Mouse (Mus musculus) liver, embryonic 13.5 days (tissue): ENCODE data around the gene Fads6. TPM values are rescaled to one million over a fixed set of nuclear protein-coding genes. Genes with fewer than 3 reads are reported as not detected.
A peak's percentile ranks its signal among the peaks of the same experiment; 100 is the strongest.

ENCODE experiments used
- ATAC-seq: fragments of 200-750 bp; cut with Nextera tagmentation; 2 replicates; pipeline ENCODE4 v1.8.0; 2017; ENCODE audit warnings: low read depth, mild to moderate bottlenecking, moderate number of reproducible peaks, moderate library complexity
- DNase-seq: peaks from one replicate; pipeline ENCODE4 v3.0.0; 2022
- H3K27ac ChIP-seq: fragments of 300-500 bp; sonication (generic); 2 replicates; pipeline ENCODE4 v1.5.1; 2015; ENCODE audit warnings: moderate library complexity, mild to moderate bottlenecking, inconsistent platforms
- H3K27me3 ChIP-seq: fragments of 300-500 bp; sonication (generic); 2 replicates; pipeline ENCODE4 v1.6.1; 2015; ENCODE audit warnings: mild to moderate bottlenecking, inconsistent platforms
- H3K36me3 ChIP-seq: fragments of 300-500 bp; sonication (generic); 2 replicates; pipeline ENCODE4 v1.6.1; 2015; ENCODE audit warnings: mild to moderate bottlenecking, inconsistent platforms
- H3K4me1 ChIP-seq: fragments of 300-500 bp; sonication (generic); replicated peaks from 2 replicates; pipeline ENCODE4 v1.6.1; 2015; ENCODE audit warnings: inconsistent platforms
- H3K4me2 ChIP-seq: fragments of 300-500 bp; sonication (generic); 2 replicates; pipeline ENCODE4 v1.6.1; 2015; ENCODE audit warnings: inconsistent platforms, mild to moderate bottlenecking, moderate library complexity
- H3K4me3 ChIP-seq: fragments of 300-500 bp; sonication (generic); replicated peaks from 2 replicates; pipeline ENCODE4 v1.5.1; 2015; ENCODE audit warnings: mild to moderate bottlenecking, inconsistent platforms
- H3K9ac ChIP-seq: fragments of 300-500 bp; sonication (generic); 2 replicates; pipeline ENCODE4 v1.6.1; 2015; ENCODE audit warnings: mild to moderate bottlenecking, inconsistent platforms
- H3K9me3 ChIP-seq: fragments of 300-500 bp; sonication (generic); replicated peaks from 2 replicates; pipeline ENCODE4 v1.6.1; 2016; ENCODE audit warnings: inconsistent platforms
- WGBS: fragments of 180-500 bp; shearing (Covaris S2); methylation state at CpG from one replicate; pipeline ENCODE4 v1.1.7; 2015; ENCODE audit not compliant: insufficient replicate concordance; 5-methylcytosine and 5-hydroxymethylcytosine counted together
- polyA plus RNA-seq: library from polyadenylated mRNA; unstranded; fragments of >200 nt; fragmentation: Nextera tagmentation; extraction: Ambion mirVana; gene quantifications from 2 replicates; pipeline ENCODE4 v1.2.1, GENCODE M21; 2015

The Fads6 gene
- 2.0 and 2.2 TPM in 2 replicates for polyA plus RNA-seq

GRCm38 (mm10) chr11:115297214-115297826, at the start of gene Fads6:
TSS of gene Fads6 (minus strand) at chr11:115297663.
- peak; percentile 64 for ATAC-seq
- peak within 1 kb of the TSS; percentile 39 for H3K27ac ChIP-seq
- peaks cover 4% of the 10 kb centered on the region; the same call in 1 of the 2 replicates for H3K36me3 ChIP-seq
- 1% methylated on average over 44 of the region's 44 CpGs for WGBS
- DNase-seq, result peak; percentile 22
- H3K9ac ChIP-seq, result peak within 1 kb of the TSS; percentile 58
- peaks cover 13% of the 10 kb centered on the region; the same call in 1 of the 2 replicates for H3K4me1 ChIP-seq
- no peaks in the 10 kb centered on the region for H3K9me3 ChIP-seq
- peaks cover 38% of the 10 kb centered on the region for H3K27me3 ChIP-seq
- peak within 1 kb of the TSS; percentile 56 for H3K4me2 ChIP-seq
- peak within 1 kb of the TSS; percentile 48 for H3K4me3 ChIP-seq

GRCm38 (mm10) chr11:115345515-115345914, 48.1 kb upstream of the Fads6 start:
- Histone ChIP-seq H3K36me3 (no peaks in the 10 kb centered on the region), H3K9ac (no peak overlapping the region), H3K27ac (no peak overlapping the region), H3K9me3 (no peaks in the 10 kb centered on the region), H3K27me3 (peaks cover 63% of the 10 kb centered on the region), H3K4me1 (peaks cover 13% of the 10 kb centered on the region), H3K4me3 (no peak overlapping the region), H3K4me2 (no peak overlapping the region)
- 32% methylated on average over 7 of the region's 7 CpGs for WGBS
- no peak for DNase-seq
- ATAC-seq, result no peak

GRCm38 (mm10) chr11:115344967-115345366, 47.5 kb upstream of the Fads6 start:
- no peaks in the 10 kb centered on the region for H3K36me3 ChIP-seq
- WGBS, result 9% methylated on average over 12 of the region's 12 CpGs
- no peaks in the 10 kb centered on the region for H3K9me3 ChIP-seq
- H3K27me3 ChIP-seq, result peaks cover 57% of the 10 kb centered on the region
- no peak overlapping the region for H3K27ac ChIP-seq
- H3K4me3 ChIP-seq, result no peak overlapping the region
- peaks cover 13% of the 10 kb centered on the region for H3K4me1 ChIP-seq
- ATAC-seq (no peak), DNase-seq (no peak)
- no peak overlapping the region for H3K9ac ChIP-seq
- H3K4me2 ChIP-seq, result no peak overlapping the region

GRCm38 (mm10) chr11:115341866-115342265, 44.4 kb upstream of the Fads6 start:
- Histone ChIP-seq H3K36me3 (no peaks in the 10 kb centered on the region), H3K9ac (no peak overlapping the region), H3K27me3 (peaks cover 55% of the 10 kb centered on the region), H3K4me1 (0 out of 2 replicates have a peak, but pooled peaks cover 3% of the 10 kb centered on the region), H3K4me2 (no peak overlapping the region), H3K27ac (no peak overlapping the region), H3K4me3 (no peak overlapping the region), H3K9me3 (no peaks in the 10 kb centered on the region)
- DNase-seq (no peak), ATAC-seq (no peak)
- WGBS, result 52% methylated on average over 6 of the region's 6 CpGs

- H3K27ac ChIP-seq, result no peak overlapping the region
- H3K4me2 ChIP-seq, result no peak overlapping the region
- 47% methylated on average over 2 of the region's 2 CpGs for WGBS
- DNase-seq (no peak), ATAC-seq (no peak)
- H3K4me1 ChIP-seq, result 0 out of 2 replicates have a peak, but pooled peaks cover 3% of the 10 kb centered on the region
- H3K9ac ChIP-seq, result no peak overlapping the region
- H3K9me3 ChIP-seq, result no peaks in the 10 kb centered on the region
- H3K4me3 ChIP-seq, result no peak overlapping the region
- H3K36me3 ChIP-seq, result no peaks in the 10 kb centered on the region
- peaks cover 56% of the 10 kb centered on the region for H3K27me3 ChIP-seq
Observed at GRCm38 (mm10) chr11:115341246-115341645, 43.8 kb upstream of the Fads6 start.

GRCm38 (mm10) chr11:115337826-115338225, 40.4 kb upstream of the Fads6 start:
- ATAC-seq, result no peak

GRCm38 (mm10) chr11:115337350-115337749, 39.9 kb upstream of the Fads6 start:
- H3K27me3 ChIP-seq, result peaks cover 63% of the 10 kb centered on the region
- H3K4me2 ChIP-seq, result no peak overlapping the region
- H3K9ac ChIP-seq, result no peak overlapping the region
- 14% methylated on average over 3 of the region's 3 CpGs for WGBS
- H3K4me1 ChIP-seq, result no peaks in the 10 kb centered on the region
- H3K27ac ChIP-seq, result no peak overlapping the region
- H3K4me3 ChIP-seq, result no peak overlapping the region
- DNase-seq (no peak), ATAC-seq (no peak)
- H3K36me3 ChIP-seq, result no peaks in the 10 kb centered on the region
- no peaks in the 10 kb centered on the region for H3K9me3 ChIP-seq

More at GRCm38 (mm10) chr11:115337826-115338225, 40.4 kb upstream of the Fads6 start:
- no peak overlapping the region for H3K9ac ChIP-seq
- H3K4me2 ChIP-seq, result no peak overlapping the region
- peaks cover 59% of the 10 kb centered on the region for H3K27me3 ChIP-seq
- DNase-seq, result no peak
- H3K27ac ChIP-seq, result no peak overlapping the region
- no peaks in the 10 kb centered on the region for H3K9me3 ChIP-seq
- WGBS, result 57% methylated on average over 1 of the region's 1 CpGs
- H3K4me1 ChIP-seq, result no peaks in the 10 kb centered on the region
- no peak overlapping the region for H3K4me3 ChIP-seq
- no peaks in the 10 kb centered on the region for H3K36me3 ChIP-seq

GRCm38 (mm10) chr11:115336115-115336514, 38.7 kb upstream of the Fads6 start:
- Histone ChIP-seq H3K9ac (no peak overlapping the region), H3K27me3 (peaks cover 76% of the 10 kb centered on the region), H3K4me1 (no peaks in the 10 kb centered on the region), H3K4me2 (no peak overlapping the region), H3K36me3 (no peaks in the 10 kb centered on the region), H3K4me3 (no peak overlapping the region), H3K27ac (no peak overlapping the region), H3K9me3 (no peaks in the 10 kb centered on the region)
- 14% methylated on average over 6 of the region's 6 CpGs for WGBS
- ATAC-seq (no peak), DNase-seq (no peak)

GRCm38 (mm10) chr11:115335223-115335622, 37.8 kb upstream of the Fads6 start:
- no peak for DNase-seq
- no peak overlapping the region for H3K4me2 ChIP-seq
- H3K27me3 ChIP-seq, result peaks cover 82% of the 10 kb centered on the region

GRCm38 (mm10) chr11:115334531-115334930, 37.1 kb upstream of the Fads6 start, which contains the start of gene Otop3:
TSS of gene Otop3 (plus strand) at chr11:115334731.
- ATAC-seq (no peak), DNase-seq (no peak)
- Histone ChIP-seq H3K27ac (no peak within 1 kb of the TSS), H3K4me2 (peak within 1 kb of the TSS; percentile 30; the same call in 1 of the 2 replicates), H3K9me3 (no peaks in the 10 kb centered on the region), H3K4me3 (no peak within 1 kb of the TSS), H3K27me3 (peaks cover 84% of the 10 kb centered on the region), H3K4me1 (no peaks in the 10 kb centered on the region), H3K9ac (no peak within 1 kb of the TSS), H3K36me3 (no peaks in the 10 kb centered on the region)
- WGBS, result 5% methylated on average over 29 of the region's 29 CpGs

More at GRCm38 (mm10) chr11:115335223-115335622, 37.8 kb upstream of the Fads6 start:
- ATAC-seq, result no peak
- no peak overlapping the region for H3K9ac ChIP-seq
- WGBS, result 43% methylated on average over 12 of the region's 12 CpGs
- no peaks in the 10 kb centered on the region for H3K4me1 ChIP-seq
- no peak overlapping the region for H3K4me3 ChIP-seq
- no peak overlapping the region for H3K27ac ChIP-seq
- no peaks in the 10 kb centered on the region for H3K36me3 ChIP-seq
- no peaks in the 10 kb centered on the region for H3K9me3 ChIP-seq

- no peak overlapping the region for H3K4me2 ChIP-seq
- H3K9ac ChIP-seq, result no peak overlapping the region
- H3K36me3 ChIP-seq, result no peaks in the 10 kb centered on the region
- H3K4me3 ChIP-seq, result no peak overlapping the region
- 56% methylated on average over 15 of the region's 15 CpGs for WGBS
- H3K4me1 ChIP-seq, result no peaks in the 10 kb centered on the region
- ATAC-seq (no peak), DNase-seq (no peak)
- no peak overlapping the region for H3K27ac ChIP-seq
- no peaks in the 10 kb centered on the region for H3K9me3 ChIP-seq
- peaks cover 68% of the 10 kb centered on the region for H3K27me3 ChIP-seq
Observed at GRCm38 (mm10) chr11:115329339-115329738, 31.9 kb upstream of the Fads6 start.

- Histone ChIP-seq H3K4me2 (no peak overlapping the region), H3K4me3 (no peak overlapping the region), H3K27ac (no peak overlapping the region), H3K9me3 (no peaks in the 10 kb centered on the region), H3K36me3 (no peaks in the 10 kb centered on the region), H3K27me3 (peaks cover 68% of the 10 kb centered on the region), H3K4me1 (0 out of 2 replicates have a peak, but pooled peaks cover 3% of the 10 kb centered on the region), H3K9ac (no peak overlapping the region)
- WGBS, result 59% methylated on average over 7 of the region's 7 CpGs
- no peak for ATAC-seq
- DNase-seq, result no peak
Observed at GRCm38 (mm10) chr11:115326730-115327129, 29.3 kb upstream of the Fads6 start.
